Mouse (Mus musculus): ENCODE results near the gene Ppp1r18. TPM values are rescaled to one million over a fixed set of nuclear protein-coding genes. Genes with fewer than 3 reads are reported as not detected.

The Ppp1r18 gene
- total RNA-seq, 1 experiment = 29.9 TPM

- peaks cover 7% of the 10 kb centered on the region; the same call in 1 of the 2 replicates for H3K36me3 ChIP-seq (ENCODE audit: control insufficient read depth, insufficient read depth, low read length, poor library complexity, severe bottlenecking)
- TF ChIP-seq ZC3H11A (IDR thresholded peaks at IDR 0.05; ENCODE audit: borderline replicate concordance, low read depth, low read length) (no peak), CHD2 (IDR thresholded peaks at IDR 0.05; ENCODE audit: low read depth, low read length) (no peak)
- peak overlapping the region; percentile 78 for H3K27ac ChIP-seq (ENCODE audit: insufficient read depth, low read depth, low read length, poor library complexity, severe bottlenecking)
- H3K4me1 ChIP-seq (ENCODE audit: control insufficient read depth in 2 of 2, insufficient read depth in 2 of 2, low read length in 2 of 2, poor library complexity in 1 of 2) = peaks cover 6 to 15% of the 10 kb centered on the region in 2 experiments; a peak in 2 of 4 replicates
- H3K9ac ChIP-seq (ENCODE audit: insufficient read depth, low read depth, low read length, poor library complexity, severe bottlenecking) = peak overlapping the region; percentile 81
- in situ Hi-C loops (cut with MboI; ENCODE audit: low sequenced_read_pairs in 2 of 2, unreplicated experiment in 2 of 2) = no loop called here
- H3K9me3 ChIP-seq (ENCODE audit: control insufficient read depth, insufficient read depth, low read depth, low read length) = no peaks in the 10 kb centered on the region
- H3K4me3 ChIP-seq (ENCODE audit: insufficient read depth in 1 of 2, low read depth in 1 of 2, low read length in 2 of 2, poor library complexity in 1 of 2, severe bottlenecking in 1 of 2) = peak overlapping the region; percentile 78 to 91
- no peak for DNase-seq (ENCODE audit: low read depth, low spot score)
These were observed 963 bp downstream of the Ppp1r18 start for GRCm38 (mm10) chr17:35866281-35866831.

DNA sequence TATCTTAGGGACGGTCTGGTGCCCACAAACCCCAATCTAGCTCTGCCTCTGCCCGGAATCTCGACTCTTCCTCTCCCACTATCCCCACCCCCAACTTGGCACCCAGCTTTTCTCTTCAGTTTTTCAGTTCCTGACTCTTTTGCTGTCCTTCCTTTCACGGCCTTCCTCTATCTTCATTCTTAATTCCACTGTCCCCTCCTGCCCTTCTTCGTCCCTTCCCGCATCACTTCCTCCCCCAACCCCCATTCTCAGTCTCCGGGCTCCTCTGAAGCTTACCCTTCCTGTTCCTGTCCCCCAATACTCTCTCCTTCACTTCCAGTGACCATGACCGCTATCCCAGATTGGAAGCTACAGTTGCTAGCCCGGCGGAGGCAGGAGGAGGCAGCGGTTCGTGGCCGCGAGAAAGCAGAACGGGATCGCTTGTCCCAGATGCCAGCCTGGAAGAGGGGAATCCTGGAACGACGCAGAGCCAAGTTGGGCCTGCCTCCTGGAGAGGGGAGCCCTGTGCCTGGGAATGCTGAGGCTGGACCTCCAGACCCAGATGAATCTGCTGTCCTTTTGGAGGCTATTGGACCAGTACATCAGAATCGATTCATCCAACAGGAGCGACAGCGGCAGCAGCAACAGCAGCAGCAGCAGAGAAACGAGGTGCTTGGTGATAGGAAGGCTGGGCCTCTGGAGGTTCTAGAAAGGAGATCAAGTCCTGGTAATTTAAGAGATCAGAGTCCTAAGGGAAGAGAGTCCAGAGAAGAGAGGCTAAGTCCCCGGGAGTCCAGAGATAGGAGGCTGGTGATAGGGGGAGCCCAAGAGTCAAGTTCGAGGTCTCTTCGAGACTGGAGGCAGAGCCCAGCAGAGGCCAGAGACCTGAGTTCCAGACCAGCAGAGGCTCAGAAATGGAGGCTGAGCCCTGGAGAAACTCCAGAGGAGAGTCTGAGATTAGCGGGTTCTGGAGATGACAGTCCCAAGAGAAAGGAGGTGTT lies 1.8 kb downstream of the Ppp1r18 start:
- H3K27ac ChIP-seq (ENCODE audit: insufficient read depth, low read depth, low read length, poor library complexity, severe bottlenecking) = no peak overlapping the region
- in situ Hi-C loops (cut with MboI; ENCODE audit: low sequenced_read_pairs in 2 of 2, unreplicated experiment in 2 of 2) = no loop called here
- H3K9ac ChIP-seq (ENCODE audit: insufficient read depth, low read depth, low read length, poor library complexity, severe bottlenecking) = peak overlapping the region; percentile 81
- H3K4me3 ChIP-seq (ENCODE audit: insufficient read depth in 1 of 2, low read depth in 1 of 2, low read length in 2 of 2, poor library complexity in 1 of 2, severe bottlenecking in 1 of 2) = peak overlapping the region; percentile 78 to 91
- no peaks in the 10 kb centered on the region for H3K9me3 ChIP-seq (ENCODE audit: control insufficient read depth, insufficient read depth, low read depth, low read length)
- H3K4me1 ChIP-seq (ENCODE audit: control insufficient read depth in 2 of 2, insufficient read depth in 2 of 2, low read length in 2 of 2, poor library complexity in 1 of 2) = peaks cover 6 to 15% of the 10 kb centered on the region in 2 experiments; a peak in 2 of 4 replicates
- H3K36me3 ChIP-seq (ENCODE audit: control insufficient read depth, insufficient read depth, low read length, poor library complexity, severe bottlenecking) = peaks cover 7% of the 10 kb centered on the region; the same call in 1 of the 2 replicates
- TF ChIP-seq CHD2 (IDR thresholded peaks at IDR 0.05; ENCODE audit: low read depth, low read length) = no peak
- no peak for TF ChIP-seq MAFK (IDR thresholded peaks at IDR 0.05; ENCODE audit: insufficient read depth, low read depth, low read length)
- no peak for TF ChIP-seq HCFC1 (IDR thresholded peaks at IDR 0.05; ENCODE audit: borderline replicate concordance, insufficient read depth, low read length)
- no peak for TF ChIP-seq ZC3H11A (IDR thresholded peaks at IDR 0.05; ENCODE audit: borderline replicate concordance, low read depth, low read length)
- no peak for TF ChIP-seq ZNF384 (IDR thresholded peaks at IDR 0.05; ENCODE audit: low read depth, low read length)
- no peak for DNase-seq (ENCODE audit: low read depth, low spot score)

- no peak for DNase-seq (ENCODE audit: low read depth, low spot score)
- TF ChIP-seq HCFC1 (IDR thresholded peaks at IDR 0.05; ENCODE audit: borderline replicate concordance, insufficient read depth, low read length) = no peak
- no peak for TF ChIP-seq ZNF384 (IDR thresholded peaks at IDR 0.05; ENCODE audit: low read depth, low read length)
- no peak for TF ChIP-seq ZC3H11A (IDR thresholded peaks at IDR 0.05; ENCODE audit: borderline replicate concordance, low read depth, low read length)
- no peak for TF ChIP-seq MAFK (IDR thresholded peaks at IDR 0.05; ENCODE audit: insufficient read depth, low read depth, low read length)
- no peak for TF ChIP-seq CHD2 (IDR thresholded peaks at IDR 0.05; ENCODE audit: low read depth, low read length)
- no peaks in the 10 kb centered on the region for H3K9me3 ChIP-seq (ENCODE audit: control insufficient read depth, insufficient read depth, low read depth, low read length)
- H3K4me3 ChIP-seq (ENCODE audit: insufficient read depth in 1 of 2, low read depth in 1 of 2, low read length in 2 of 2, poor library complexity in 1 of 2, severe bottlenecking in 1 of 2) = peak overlapping the region; percentile 56 to 78
- peak overlapping the region; percentile 82 for H3K27ac ChIP-seq (ENCODE audit: insufficient read depth, low read depth, low read length, poor library complexity, severe bottlenecking)
- in situ Hi-C loops (cut with MboI; ENCODE audit: low sequenced_read_pairs in 2 of 2, unreplicated experiment in 2 of 2) = no loop called here
- peaks cover 5% of the 10 kb centered on the region; the same call in 1 of the 2 replicates for H3K36me3 ChIP-seq (ENCODE audit: control insufficient read depth, insufficient read depth, low read length, poor library complexity, severe bottlenecking)
- peaks cover 6 to 14% of the 10 kb centered on the region in 2 experiments; a peak in 2 of 4 replicates for H3K4me1 ChIP-seq (ENCODE audit: control insufficient read depth in 2 of 2, insufficient read depth in 2 of 2, low read length in 2 of 2, poor library complexity in 1 of 2)
- H3K9ac ChIP-seq (ENCODE audit: insufficient read depth, low read depth, low read length, poor library complexity, severe bottlenecking) = peak overlapping the region; percentile 81; the same call in 1 of the 2 replicates
These were observed 2.9 kb downstream of the Ppp1r18 start for GRCm38 (mm10) chr17:35868165-35868820.

- peaks cover 6 to 11% of the 10 kb centered on the region in 2 experiments; a peak in 2 of 4 replicates for H3K4me1 ChIP-seq (ENCODE audit: control insufficient read depth in 2 of 2, insufficient read depth in 2 of 2, low read length in 2 of 2, poor library complexity in 1 of 2)
These were observed 3.6 kb downstream of the Ppp1r18 start for GRCm38 (mm10) chr17:35868961-35869345.

More at GRCm38 (mm10) chr17:35868961-35869345, 3.6 kb downstream of the Ppp1r18 start:
- H3K36me3 ChIP-seq (ENCODE audit: control insufficient read depth, insufficient read depth, low read length, poor library complexity, severe bottlenecking) = peaks cover 3% of the 10 kb centered on the region; the same call in 1 of the 2 replicates
- TF ChIP-seq ZC3H11A (IDR thresholded peaks at IDR 0.05; ENCODE audit: borderline replicate concordance, low read depth, low read length) = no peak
- no peak for TF ChIP-seq ZNF384 (IDR thresholded peaks at IDR 0.05; ENCODE audit: low read depth, low read length)
- no peak for TF ChIP-seq MAFK (IDR thresholded peaks at IDR 0.05; ENCODE audit: insufficient read depth, low read depth, low read length)
- no peak for TF ChIP-seq CHD2 (IDR thresholded peaks at IDR 0.05; ENCODE audit: low read depth, low read length)
- no peak for TF ChIP-seq HCFC1 (IDR thresholded peaks at IDR 0.05; ENCODE audit: borderline replicate concordance, insufficient read depth, low read length)
- in situ Hi-C loops (cut with MboI; ENCODE audit: low sequenced_read_pairs in 2 of 2, unreplicated experiment in 2 of 2) = no loop called here
- H3K9me3 ChIP-seq (ENCODE audit: control insufficient read depth, insufficient read depth, low read depth, low read length) = no peaks in the 10 kb centered on the region
- peak overlapping the region; percentile 82; the same call in 1 of the 2 replicates for H3K27ac ChIP-seq (ENCODE audit: insufficient read depth, low read depth, low read length, poor library complexity, severe bottlenecking)
- no peak for DNase-seq (ENCODE audit: low read depth, low spot score)
- peak overlapping the region; percentile 56 to 78 for H3K4me3 ChIP-seq (ENCODE audit: insufficient read depth in 1 of 2, low read depth in 1 of 2, low read length in 2 of 2, poor library complexity in 1 of 2, severe bottlenecking in 1 of 2)
- H3K9ac ChIP-seq (ENCODE audit: insufficient read depth, low read depth, low read length, poor library complexity, severe bottlenecking) = peak overlapping the region; percentile 81; the same call in 1 of the 2 replicates

Data from ES-E14 (cell line).